Mouse (Mus musculus) olfactory bulb, adult 2 months (tissue): ENCODE measurements at regions not wholly inside any gene's neighbourhood (a gene's known extent, or its start where the extent isn't known, plus 50 kb on each side); places are given as distances from the start of the nearest gene placed in this dataset.

Experiments used
- H3K27ac ChIP-seq: fragments of 200-500 bp; 2 replicates; pipeline ENCODE4 v1.5.1; 2012; ENCODE audit warnings: low read depth, low read length; ENCODE audit not compliant: insufficient read depth
- H3K4me1 ChIP-seq: fragments of 200-500 bp; 2 replicates; pipeline ENCODE4 v1.6.1; 2012; ENCODE audit warnings: low read length; ENCODE audit not compliant: control insufficient read depth, insufficient read depth
- H3K4me3 ChIP-seq: fragments of 200-500 bp; 2 replicates; pipeline ENCODE4 v1.5.1; 2012; ENCODE audit warnings: mild to moderate bottlenecking, low read depth, low read length, moderate library complexity; ENCODE audit not compliant: insufficient read depth
- CTCF ChIP-seq: fragments of 200-500 bp; IDR thresholded peaks from 2 replicates; pipeline ENCODE4 v1.5.1; 2012; ENCODE audit warnings: low read depth, mild to moderate bottlenecking, low read length, moderate library complexity; ENCODE audit not compliant: insufficient read depth
- POLR2A ChIP-seq: fragments of 200-500 bp; IDR thresholded peaks from 2 replicates; pipeline ENCODE4 v1.6.1; 2012; ENCODE audit warnings: mild to moderate bottlenecking, low read depth, low read length, moderate library complexity; ENCODE audit not compliant: insufficient read depth
- WGBS: fragments of 180-500 bp; shearing (Covaris S2); methylation state at CpG from one replicate; pipeline ENCODE4 v1.1.7; 2018; 5-methylcytosine and 5-hydroxymethylcytosine counted together

DNA sequence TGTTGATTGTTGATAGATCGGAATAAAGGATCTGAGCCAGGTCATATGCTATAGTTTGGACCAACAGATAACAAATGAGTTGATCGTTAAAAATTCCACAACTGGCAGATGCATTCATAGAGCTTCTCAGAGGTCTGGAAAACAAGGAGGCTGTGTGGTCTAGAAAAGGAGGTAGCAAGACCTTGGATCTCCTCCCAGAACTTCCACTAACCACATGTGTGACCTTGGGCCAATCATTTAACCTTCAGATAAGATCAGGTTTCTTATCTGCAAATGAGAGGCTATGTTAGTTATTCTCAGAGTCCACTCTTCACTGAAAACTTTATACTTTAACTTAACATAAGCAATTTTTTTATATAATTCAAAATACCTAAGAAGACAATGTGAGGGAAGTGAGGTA, 497.3 kb upstream of the Jag1 start:
- TF ChIP-seq POLR2A (no peak), CTCF (no peak)
- no peaks in the 10 kb centered on the region for H3K4me1 ChIP-seq
- no peak overlapping the region for H3K4me3 ChIP-seq
- H3K27ac ChIP-seq, result no peak overlapping the region
- WGBS, result 87% methylated on average over 2 of the region's 2 CpGs

DNA sequence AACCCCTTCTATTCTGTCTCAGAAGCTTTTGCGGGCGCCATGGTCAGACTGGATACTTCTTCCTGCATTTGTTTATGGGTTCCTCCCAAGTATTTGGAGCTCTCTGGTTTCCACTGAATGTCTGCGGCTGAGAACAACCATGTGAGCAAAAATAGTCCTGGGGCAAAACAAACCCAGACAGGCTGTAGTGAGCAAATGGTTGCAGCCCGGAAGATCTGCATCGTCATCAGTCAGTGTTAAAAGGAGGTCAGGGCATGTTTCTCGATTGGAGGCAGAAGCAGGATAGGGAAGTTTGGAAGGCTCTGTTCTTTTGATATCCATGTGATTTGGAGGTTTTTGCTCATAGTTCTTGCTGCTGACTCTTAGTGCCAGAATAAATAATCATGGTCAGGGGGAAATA, 492.1 kb upstream of the Jag1 start:
- no peak overlapping the region for H3K27ac ChIP-seq
- H3K4me1 ChIP-seq, result no peaks in the 10 kb centered on the region
- TF ChIP-seq CTCF (no peak), POLR2A (no peak)
- 84% methylated on average over 6 of the region's 6 CpGs for WGBS
- H3K4me3 ChIP-seq, result no peak overlapping the region

DNA sequence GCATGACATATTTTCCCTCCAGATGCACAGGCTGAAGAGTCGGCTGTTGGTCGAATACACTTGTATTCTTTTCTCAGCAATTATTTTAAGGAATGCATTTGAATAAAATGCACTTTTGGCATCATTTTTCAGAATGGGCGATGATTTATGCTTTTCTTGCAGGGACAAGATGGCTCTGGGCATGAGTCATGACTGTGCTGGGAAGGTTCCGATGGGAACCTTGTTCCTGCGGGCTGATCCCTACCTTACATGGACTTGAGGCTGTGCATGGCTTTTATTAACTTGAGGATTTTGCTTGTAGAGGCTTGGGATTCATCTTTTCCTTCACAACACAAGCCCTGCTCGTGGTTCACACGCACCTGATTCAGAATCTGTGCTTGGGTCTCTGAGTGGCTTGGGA, 481.7 kb upstream of the Jag1 start:
- Histone ChIP-seq H3K4me1 (no peaks in the 10 kb centered on the region), H3K4me3 (no peak overlapping the region), H3K27ac (no peak overlapping the region)
- no peak for TF ChIP-seq POLR2A
- no peak for TF ChIP-seq CTCF
- 85% methylated on average over 7 of the region's 7 CpGs for WGBS

DNA sequence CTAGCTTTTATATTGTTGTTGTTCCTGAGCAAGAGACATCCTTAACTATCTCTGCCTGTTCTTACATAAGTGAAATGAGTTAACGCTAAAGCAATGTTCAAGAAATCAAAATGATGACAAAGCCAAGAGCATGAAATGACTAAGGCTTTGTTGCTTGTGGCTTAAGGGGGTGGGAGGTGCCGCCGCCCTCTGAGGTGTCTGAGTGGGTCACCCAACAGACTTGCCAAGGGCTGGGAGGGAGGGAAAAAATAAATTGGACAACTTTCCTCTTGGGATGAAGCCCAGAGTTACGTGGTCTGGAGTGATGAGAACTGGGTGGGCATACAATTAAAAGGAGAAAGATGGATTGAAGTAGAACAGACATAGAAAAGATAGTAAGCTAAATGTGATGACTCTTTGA, 478.1 kb upstream of the Jag1 start:
- TF ChIP-seq POLR2A (no peak), CTCF (no peak)
- Histone ChIP-seq H3K4me3 (no peak overlapping the region), H3K4me1 (no peaks in the 10 kb centered on the region), H3K27ac (no peak overlapping the region)
- WGBS, result 82% methylated on average over 4 of the region's 4 CpGs

DNA sequence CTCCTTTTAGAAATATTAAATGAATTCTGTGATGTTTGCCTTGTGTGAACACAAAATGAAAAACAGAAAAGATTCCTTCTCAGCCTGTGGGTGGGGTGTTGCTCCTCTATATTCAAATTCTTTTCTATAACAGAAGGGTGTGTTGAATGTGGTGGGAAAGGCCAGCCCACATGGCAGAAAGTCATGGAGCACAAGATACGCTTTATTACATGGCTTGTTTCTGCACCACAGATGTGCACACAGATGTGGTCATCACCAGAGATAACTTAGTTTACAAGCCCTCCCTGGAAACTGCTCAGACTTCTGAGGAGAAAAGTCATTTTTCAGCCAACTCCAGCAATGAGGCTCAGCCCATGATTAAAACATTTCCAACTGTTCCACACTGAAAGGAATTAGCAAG, 475.1 kb upstream of the Jag1 start:
- 84% methylated on average over 1 of the region's 1 CpGs for WGBS
- TF ChIP-seq CTCF (no peak), POLR2A (no peak)
- Histone ChIP-seq H3K4me1 (no peaks in the 10 kb centered on the region), H3K27ac (no peak overlapping the region), H3K4me3 (no peak overlapping the region)

DNA sequence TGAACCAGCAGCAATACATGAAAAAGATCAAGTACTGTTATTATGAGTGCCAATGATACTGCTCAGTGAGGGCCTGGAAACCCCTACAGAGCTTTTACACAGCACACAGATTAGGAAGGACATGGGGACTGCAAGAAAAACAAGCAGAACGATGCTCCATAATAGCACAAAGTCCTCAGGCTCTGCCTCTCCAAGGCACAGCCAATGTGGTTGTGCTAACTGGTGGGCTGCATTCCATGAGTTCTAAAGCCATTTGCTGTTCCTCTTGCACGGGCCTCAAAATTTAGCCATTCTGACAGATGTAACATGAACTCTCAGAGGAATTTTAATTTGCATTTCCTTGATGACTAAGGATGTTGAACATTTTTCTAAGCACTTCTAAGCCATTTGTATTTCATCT, 465.0 kb upstream of the Jag1 start:
- Histone ChIP-seq H3K4me3 (no peak overlapping the region), H3K27ac (no peak overlapping the region), H3K4me1 (no peaks in the 10 kb centered on the region)
- no peak for TF ChIP-seq CTCF
- no peak for TF ChIP-seq POLR2A
- WGBS, result 50% methylated on average over 2 of the region's 2 CpGs

DNA sequence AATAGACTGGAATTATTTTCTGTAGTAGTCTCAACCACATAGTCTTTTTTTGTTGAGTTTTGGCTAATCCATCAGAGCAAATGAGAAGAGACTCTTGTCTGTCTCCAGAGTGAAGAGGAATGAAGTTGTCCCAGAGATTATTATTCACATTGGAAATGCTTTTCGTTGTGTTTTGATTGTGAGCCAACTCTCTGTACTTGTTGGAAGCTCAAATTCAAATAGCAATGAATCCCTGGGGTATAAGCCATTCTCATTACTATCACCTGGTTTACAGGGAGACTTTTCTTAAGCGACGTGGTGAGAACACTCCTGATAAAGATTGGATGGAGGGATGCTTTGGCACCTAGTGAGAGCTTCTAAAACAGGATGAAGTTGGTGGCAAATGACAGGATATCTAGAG, 459.3 kb upstream of the Jag1 start:
- Histone ChIP-seq H3K4me1 (no peaks in the 10 kb centered on the region), H3K27ac (no peak overlapping the region), H3K4me3 (no peak overlapping the region)
- 56% methylated on average over 3 of the region's 3 CpGs for WGBS
- TF ChIP-seq CTCF (no peak), POLR2A (no peak)

DNA sequence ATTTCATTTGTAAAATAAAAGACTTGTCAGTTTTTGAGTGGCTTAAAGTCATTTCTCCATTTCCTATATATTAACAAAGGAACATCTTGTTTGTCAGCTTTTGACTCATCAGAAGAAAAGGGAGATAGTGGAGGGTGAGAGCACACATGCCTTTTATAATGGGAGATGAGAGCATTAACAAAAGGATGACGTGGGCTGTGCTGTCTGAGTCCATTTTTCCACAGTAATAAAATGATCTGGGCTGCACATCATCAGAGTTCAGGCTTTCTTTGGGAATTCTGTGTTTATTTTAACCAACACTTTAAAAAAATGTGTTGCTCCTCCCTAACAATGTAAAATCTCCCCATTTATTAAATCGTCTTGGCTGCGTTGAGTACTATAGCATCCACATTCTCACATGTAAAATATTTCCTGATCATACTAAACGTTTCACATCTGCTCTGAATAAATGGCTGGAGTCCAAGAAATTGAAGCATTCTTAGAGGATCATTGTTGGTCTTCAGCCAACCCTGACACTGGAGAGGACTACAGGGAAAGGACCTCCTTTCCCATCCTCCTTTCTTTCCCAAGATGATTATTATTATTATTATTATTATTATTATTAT, 458.5 kb upstream of the Jag1 start:
- TF ChIP-seq POLR2A (no peak), CTCF (no peak)
- Histone ChIP-seq H3K27ac (no peak overlapping the region), H3K4me1 (no peaks in the 10 kb centered on the region), H3K4me3 (no peak overlapping the region)
- 41% methylated on average over 4 of the region's 4 CpGs for WGBS

DNA sequence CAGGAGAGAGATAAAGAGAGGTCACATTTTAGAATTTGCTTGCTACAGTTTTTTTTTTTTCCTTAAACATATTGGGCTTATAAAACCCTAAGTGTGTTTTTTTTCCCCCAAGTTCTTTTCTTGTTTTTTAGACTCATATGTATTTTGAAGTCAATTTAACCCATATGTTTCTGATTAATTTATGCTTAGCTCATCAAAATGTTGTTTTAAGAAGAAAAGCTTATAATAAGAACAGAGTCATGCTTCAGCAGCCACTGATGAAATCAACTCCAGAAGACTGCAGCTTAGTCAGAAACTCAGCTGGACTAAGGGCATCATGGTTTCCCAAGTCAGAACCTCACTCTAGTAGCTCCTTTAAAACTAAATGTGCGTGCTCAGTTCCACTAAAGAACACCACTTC, 454.7 kb upstream of the Jag1 start:
- Histone ChIP-seq H3K4me3 (no peak overlapping the region), H3K4me1 (no peaks in the 10 kb centered on the region), H3K27ac (no peak overlapping the region)
- TF ChIP-seq POLR2A, result no peak
- WGBS, result 100% methylated on average over 1 of the region's 1 CpGs

DNA sequence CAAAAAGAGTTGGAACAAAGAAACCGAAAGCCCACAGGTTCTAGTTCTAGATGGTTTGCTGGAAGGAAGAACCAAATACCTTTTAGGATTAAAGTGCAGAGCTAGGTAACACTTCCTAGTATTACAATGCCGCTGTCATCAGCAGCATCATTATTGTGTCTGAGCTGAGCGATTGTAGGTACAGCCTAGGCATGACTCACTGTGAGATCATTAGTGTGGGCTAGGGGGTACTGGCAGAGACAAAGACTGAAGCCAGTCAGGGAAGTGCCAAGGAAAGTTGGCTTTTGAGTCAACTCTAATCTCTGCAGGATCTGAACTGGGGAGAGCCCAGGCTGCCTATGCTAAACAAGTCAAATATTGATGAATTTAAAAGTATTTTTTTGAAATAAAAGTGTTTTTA, 450.2 kb upstream of the Jag1 start:
- WGBS, result 84% methylated on average over 3 of the region's 3 CpGs
- Histone ChIP-seq H3K4me1 (no peaks in the 10 kb centered on the region), H3K4me3 (no peak overlapping the region), H3K27ac (no peak overlapping the region)
- TF ChIP-seq CTCF (no peak), POLR2A (no peak)
